Mouse (Mus musculus): ENCODE measurements at regions not wholly inside any gene's neighbourhood (a gene's known extent, or its start where the extent isn't known, plus 50 kb on each side); places are given as distances from the start of the nearest gene placed in this dataset.

- no peak for ATAC-seq (ENCODE audit: insufficient number of reproducible peaks, insufficient read depth, low FRiP score, low TSS enrichment, low read depth)
- 95% methylated on average over 2 of the region's 2 CpGs for WGBS
- Histone ChIP-seq H3K4me3 (replicated peaks) (no peak overlapping the region), H3K4me2 (no peak overlapping the region), H3K27me3 (no peaks in the 10 kb centered on the region), H3K4me1 (replicated peaks) (no peaks in the 10 kb centered on the region), H3K9ac (replicated peaks) (no peak overlapping the region), H3K36me3 (no peaks in the 10 kb centered on the region), H3K27ac (no peak overlapping the region), H3K9me3 (no peaks in the 10 kb centered on the region)
Observed at GRCm38 (mm10) chr3:56898491-56898890, 403.3 kb downstream of the Tm4sf1 start.

GRCm38 (mm10) chr3:56877062-56877461 lies 424.7 kb downstream of the Tm4sf1 start:
- no peaks in the 10 kb centered on the region for H3K4me1 ChIP-seq (replicated peaks)
- H3K4me2 ChIP-seq = no peak overlapping the region
- H3K36me3 ChIP-seq = no peaks in the 10 kb centered on the region
- H3K4me3 ChIP-seq (replicated peaks) = no peak overlapping the region
- no peak for ATAC-seq (ENCODE audit: insufficient number of reproducible peaks, insufficient read depth, low FRiP score, low TSS enrichment, low read depth)
- 87% methylated on average over 4 of the region's 4 CpGs for whole genome bisulfite sequencing
- no peak overlapping the region for H3K9ac ChIP-seq (replicated peaks)
- no peaks in the 10 kb centered on the region for H3K27me3 ChIP-seq
- H3K9me3 ChIP-seq = no peaks in the 10 kb centered on the region
- H3K27ac ChIP-seq = no peak overlapping the region

- no peaks in the 10 kb centered on the region for H3K27me3 ChIP-seq
- 67% methylated on average over 1 of the region's 1 CpGs for WGBS
- no peak overlapping the region for H3K9ac ChIP-seq (replicated peaks)
- no peak overlapping the region for H3K4me3 ChIP-seq (replicated peaks)
- no peak for ATAC-seq (ENCODE audit: insufficient number of reproducible peaks, insufficient read depth, low FRiP score, low TSS enrichment, low read depth)
- H3K27ac ChIP-seq = no peak overlapping the region
- no peaks in the 10 kb centered on the region for H3K9me3 ChIP-seq
- no peak overlapping the region for H3K4me2 ChIP-seq
- no peaks in the 10 kb centered on the region for H3K36me3 ChIP-seq
- H3K4me1 ChIP-seq (replicated peaks) = no peaks in the 10 kb centered on the region
Observed at GRCm38 (mm10) chr3:56863591-56863990, 438.2 kb downstream of the Tm4sf1 start.

- Histone ChIP-seq H3K4me1 (replicated peaks) (no peaks in the 10 kb centered on the region), H3K9ac (replicated peaks) (no peak overlapping the region), H3K27me3 (no peaks in the 10 kb centered on the region), H3K4me3 (replicated peaks) (no peak overlapping the region), H3K4me2 (no peak overlapping the region), H3K27ac (0 out of 2 replicates have a peak overlapping the region, but pooled peaks have one; percentile 29), H3K9me3 (no peaks in the 10 kb centered on the region), H3K36me3 (no peaks in the 10 kb centered on the region)
- 61% methylated on average over 9 of the region's 9 CpGs for WGBS
- ATAC-seq (ENCODE audit: insufficient number of reproducible peaks, insufficient read depth, low FRiP score, low TSS enrichment, low read depth) = no peak
Observed at GRCm38 (mm10) chr3:56859841-56860240, 441.9 kb downstream of the Tm4sf1 start.

- no peak for ATAC-seq (ENCODE audit: insufficient number of reproducible peaks, insufficient read depth, low FRiP score, low TSS enrichment, low read depth)
- Histone ChIP-seq H3K36me3 (no peaks in the 10 kb centered on the region), H3K27ac (no peak overlapping the region), H3K9ac (replicated peaks) (no peak overlapping the region), H3K4me3 (replicated peaks) (no peak overlapping the region), H3K9me3 (no peaks in the 10 kb centered on the region), H3K4me1 (replicated peaks) (no peaks in the 10 kb centered on the region), H3K27me3 (no peaks in the 10 kb centered on the region), H3K4me2 (no peak overlapping the region)
- 88% methylated on average over 1 of the region's 1 CpGs for WGBS
Observed at GRCm38 (mm10) chr3:56845462-56845770, 456.4 kb downstream of the Tm4sf1 start.

- Histone ChIP-seq H3K36me3 (no peaks in the 10 kb centered on the region), H3K9me3 (no peaks in the 10 kb centered on the region), H3K4me3 (replicated peaks) (no peak overlapping the region), H3K27me3 (no peaks in the 10 kb centered on the region), H3K27ac (no peak overlapping the region), H3K9ac (replicated peaks) (no peak overlapping the region), H3K4me2 (no peak overlapping the region), H3K4me1 (replicated peaks) (no peaks in the 10 kb centered on the region)
- WGBS = 54% methylated on average over 6 of the region's 6 CpGs
- ATAC-seq (ENCODE audit: insufficient number of reproducible peaks, insufficient read depth, low FRiP score, low TSS enrichment, low read depth) = no peak
Observed at GRCm38 (mm10) chr3:56844681-56845461, 456.9 kb downstream of the Tm4sf1 start.

- Histone ChIP-seq H3K36me3 (no peaks in the 10 kb centered on the region), H3K27me3 (no peaks in the 10 kb centered on the region), H3K27ac (no peak overlapping the region), H3K9ac (replicated peaks) (no peak overlapping the region), H3K4me2 (no peak overlapping the region), H3K4me1 (replicated peaks) (no peaks in the 10 kb centered on the region), H3K9me3 (no peaks in the 10 kb centered on the region), H3K4me3 (replicated peaks) (no peak overlapping the region)
- WGBS = 81% methylated on average over 3 of the region's 3 CpGs
- ATAC-seq (ENCODE audit: insufficient number of reproducible peaks, insufficient read depth, low FRiP score, low TSS enrichment, low read depth) = no peak
Observed at GRCm38 (mm10) chr3:56837176-56837575, 464.6 kb downstream of the Tm4sf1 start.

GRCm38 (mm10) chr3:56830315-56831097 lies 471.3 kb downstream of the Tm4sf1 start:
- no peak for ATAC-seq (ENCODE audit: insufficient number of reproducible peaks, insufficient read depth, low FRiP score, low TSS enrichment, low read depth)

GRCm38 (mm10) chr3:56824157-56824556 lies 477.6 kb downstream of the Tm4sf1 start:
- 84% methylated on average over 4 of the region's 4 CpGs for WGBS
- ATAC-seq (ENCODE audit: insufficient number of reproducible peaks, insufficient read depth, low FRiP score, low TSS enrichment, low read depth) = no peak
- no peaks in the 10 kb centered on the region for H3K9me3 ChIP-seq

More at GRCm38 (mm10) chr3:56830315-56831097, 471.3 kb downstream of the Tm4sf1 start:
- no peaks in the 10 kb centered on the region for H3K27me3 ChIP-seq
- no peak overlapping the region for H3K9ac ChIP-seq (replicated peaks)
- H3K4me2 ChIP-seq = no peak overlapping the region
- no peaks in the 10 kb centered on the region for H3K36me3 ChIP-seq
- 60% methylated on average over 4 of the region's 4 CpGs for WGBS
- H3K4me1 ChIP-seq (replicated peaks) = no peaks in the 10 kb centered on the region
- H3K4me3 ChIP-seq (replicated peaks) = no peak overlapping the region
- no peak overlapping the region for H3K27ac ChIP-seq
- H3K9me3 ChIP-seq = no peaks in the 10 kb centered on the region

GRCm38 (mm10) chr3:56810548-56811071 lies 491.2 kb downstream of the Tm4sf1 start:
- H3K9me3 ChIP-seq = no peaks in the 10 kb centered on the region
- no peak overlapping the region for H3K27ac ChIP-seq
- no peaks in the 10 kb centered on the region for H3K4me1 ChIP-seq (replicated peaks)
- no peak overlapping the region for H3K4me3 ChIP-seq (replicated peaks)
- H3K36me3 ChIP-seq = no peaks in the 10 kb centered on the region
- 94% methylated on average over 1 of the region's 1 CpGs for WGBS
- ATAC-seq (ENCODE audit: insufficient number of reproducible peaks, insufficient read depth, low FRiP score, low TSS enrichment, low read depth) = no peak
- no peak overlapping the region for H3K9ac ChIP-seq (replicated peaks)
- no peak overlapping the region for H3K4me2 ChIP-seq
- H3K27me3 ChIP-seq = no peaks in the 10 kb centered on the region

More at GRCm38 (mm10) chr3:56824157-56824556, 477.6 kb downstream of the Tm4sf1 start:
- no peak overlapping the region for H3K9ac ChIP-seq (replicated peaks)
- no peak overlapping the region for H3K4me2 ChIP-seq
- H3K27ac ChIP-seq = no peak overlapping the region
- no peaks in the 10 kb centered on the region for H3K27me3 ChIP-seq
- H3K36me3 ChIP-seq = no peaks in the 10 kb centered on the region
- no peak overlapping the region for H3K4me3 ChIP-seq (replicated peaks)
- no peaks in the 10 kb centered on the region for H3K4me1 ChIP-seq (replicated peaks)

GRCm38 (mm10) chr3:56793054-56793453 lies 508.7 kb downstream of the Tm4sf1 start:
- 45% methylated on average over 1 of the region's 1 CpGs for WGBS
- no peaks in the 10 kb centered on the region for H3K9me3 ChIP-seq
- H3K36me3 ChIP-seq = no peaks in the 10 kb centered on the region
- no peak overlapping the region for H3K27ac ChIP-seq
- no peak overlapping the region for H3K4me3 ChIP-seq (replicated peaks)
- H3K27me3 ChIP-seq = no peaks in the 10 kb centered on the region
- H3K9ac ChIP-seq (replicated peaks) = no peak overlapping the region
- H3K4me1 ChIP-seq (replicated peaks) = no peaks in the 10 kb centered on the region
- ATAC-seq (ENCODE audit: insufficient number of reproducible peaks, insufficient read depth, low FRiP score, low TSS enrichment, low read depth) = no peak
- H3K4me2 ChIP-seq = no peak overlapping the region

All from limb, embryonic 12.5 days (tissue).